Mouse (Mus musculus) heart, postnatal 0 days (tissue): ENCODE results near the gene Glod4. TPM values are rescaled to one million over a fixed set of nuclear protein-coding genes. Genes with fewer than 3 reads are reported as not detected.

Source experiments
- ATAC-seq: fragments of 200-750 bp; cut with Nextera tagmentation; 2 replicates; pipeline ENCODE4 v1.8.0; 2017; ENCODE audit warnings: low read depth, moderate number of reproducible peaks, moderate library complexity; ENCODE audit not compliant: insufficient read depth
- DNase-seq: peaks from one replicate; pipeline ENCODE4 v3.0.0-alpha.2; 2016; ENCODE audit warnings: low spot score
- H3K27ac ChIP-seq: fragments of 300-500 bp; sonication (generic); 2 replicates; pipeline ENCODE4 v1.5.1; 2014; ENCODE audit warnings: low read depth, mild to moderate bottlenecking
- H3K27me3 ChIP-seq: fragments of 300-500 bp; sonication (generic); 2 replicates; pipeline ENCODE4 v1.6.1; 2014; ENCODE audit warnings: low read length, mixed read lengths; ENCODE audit not compliant: control insufficient read depth, insufficient read depth
- H3K36me3 ChIP-seq: fragments of 300-500 bp; sonication (generic); replicated peaks from 2 replicates; pipeline ENCODE4 v1.6.1; 2014; ENCODE audit warnings: low read length, mixed read lengths; ENCODE audit not compliant: control insufficient read depth, insufficient read depth
- H3K4me1 ChIP-seq: fragments of 300-500 bp; sonication (generic); 2 replicates; pipeline ENCODE4 v1.6.1; 2014; ENCODE audit warnings: antibody characterized with exemption; ENCODE audit not compliant: control insufficient read depth, insufficient read depth
- H3K4me2 ChIP-seq: fragments of 300-500 bp; sonication (generic); 2 replicates; pipeline ENCODE4 v1.6.1; 2014; ENCODE audit warnings: low read depth, mild to moderate bottlenecking, low read length, moderate library complexity
- H3K4me3 ChIP-seq: fragments of 300-500 bp; sonication (generic); 2 replicates; pipeline ENCODE4 v1.5.1; 2014; ENCODE audit warnings: low read depth, low read length
- H3K9ac ChIP-seq: fragments of 300-500 bp; sonication (generic); replicated peaks from 2 replicates; pipeline ENCODE4 v1.6.1; 2014; ENCODE audit warnings: low read depth, low read length, mixed read lengths
- H3K9me3 ChIP-seq: fragments of 300-500 bp; sonication (generic); replicated peaks from 2 replicates; pipeline ENCODE4 v1.6.1; 2016; ENCODE audit warnings: low read length; ENCODE audit not compliant: control insufficient read depth
- CTCF ChIP-seq: IDR thresholded peaks from 2 replicates; pipeline ENCODE4 v1.5.1; 2016; ENCODE audit warnings: antibody characterized with exemption, control low read depth, low read depth
- EP300 ChIP-seq: IDR thresholded peaks from 2 replicates; pipeline ENCODE4 v1.6.1; 2016; ENCODE audit warnings: antibody characterized with exemption, low read depth
- WGBS: fragments of 180-500 bp; shearing (Covaris S2); extraction: QIAGEN DNeasy Blood & Tissue Kit; methylation state at CpG from one replicate; pipeline ENCODE4 v1.1.7; 2014; 5-methylcytosine and 5-hydroxymethylcytosine counted together
- polyA plus RNA-seq: library from polyadenylated mRNA; unstranded; fragments of >200 nt; fragmentation: Nextera tagmentation; extraction: Ambion mirVana; gene quantifications from 2 replicates; pipeline ENCODE4 v1.2.1, GENCODE M21; 2015
- total RNA-seq: library from RNA; depleted of rRNA; stranded (reverse); fragments of >200 nt; gene quantifications from 2 replicates; pipeline ENCODE4 v1.2.3, GENCODE M21; 2014; ENCODE audit warnings: low replicate concordance

Gene Glod4
- total and polyA plus RNA-seq, 2 experiments from 2014 or later, result 30.6 to 102 TPM

- H3K4me1 ChIP-seq, result no peaks in the 10 kb centered on the region
- H3K9me3 ChIP-seq, result no peaks in the 10 kb centered on the region
- H3K4me3 ChIP-seq, result no peak overlapping the region
- no peak overlapping the region for H3K9ac ChIP-seq
- H3K36me3 ChIP-seq, result peaks cover 39% of the 10 kb centered on the region
- TF ChIP-seq EP300 (no peak), CTCF (no peak)
- no peaks in the 10 kb centered on the region for H3K27me3 ChIP-seq
- ATAC-seq (no peak), DNase-seq (no peak)
- H3K4me2 ChIP-seq, result no peak overlapping the region
- WGBS, result 78% methylated on average over 13 of the region's 13 CpGs
- H3K27ac ChIP-seq, result no peak overlapping the region
These were observed 33.1 kb downstream of the Glod4 start for GRCm38 (mm10) chr11:76210228-76210985.

GRCm38 (mm10) chr11:76206793-76207192, 36.7 kb downstream of the Glod4 start:
- Histone ChIP-seq H3K4me2 (no peak overlapping the region), H3K9ac (no peak overlapping the region), H3K36me3 (0 out of 2 replicates have a peak, but pooled peaks cover 16% of the 10 kb centered on the region), H3K27ac (no peak overlapping the region), H3K4me1 (no peaks in the 10 kb centered on the region; the same call in 1 of the 2 replicates), H3K9me3 (no peaks in the 10 kb centered on the region), H3K27me3 (no peaks in the 10 kb centered on the region), H3K4me3 (no peak overlapping the region)
- peak; percentile 33 for DNase-seq
- ATAC-seq, result no peak
- WGBS, result 65% methylated on average over 5 of the region's 5 CpGs
- no peak for TF ChIP-seq CTCF
- no peak for TF ChIP-seq EP300

GRCm38 (mm10) chr11:76201761-76202674, 41.5 kb downstream of the Glod4 start:
- Histone ChIP-seq H3K4me2 (peak overlapping the region; percentile 98), H3K4me1 (no peaks in the 10 kb centered on the region; the same call in 1 of the 2 replicates), H3K27ac (no peak overlapping the region), H3K9me3 (no peaks in the 10 kb centered on the region), H3K4me3 (peak overlapping the region; percentile 84), H3K27me3 (no peaks in the 10 kb centered on the region), H3K36me3 (0 out of 2 replicates have a peak, but pooled peaks cover 7% of the 10 kb centered on the region), H3K9ac (peak overlapping the region; percentile 74)
- TF ChIP-seq EP300, result no peak
- TF ChIP-seq CTCF, result no peak
- DNase-seq (peak; percentile 88), ATAC-seq (peak; percentile 98)
- under 1% methylated on average over 85 of the region's 90 CpGs for WGBS

- H3K9me3 ChIP-seq, result no peaks in the 10 kb centered on the region
- H3K4me3 ChIP-seq, result no peak overlapping the region
- no peak overlapping the region for H3K4me2 ChIP-seq
- TF ChIP-seq CTCF, result no peak
- TF ChIP-seq EP300, result no peak
- H3K36me3 ChIP-seq, result no peaks in the 10 kb centered on the region
- WGBS, result 44% methylated on average over 8 of the region's 8 CpGs
- H3K27me3 ChIP-seq, result no peaks in the 10 kb centered on the region
- no peak overlapping the region for H3K9ac ChIP-seq
- H3K27ac ChIP-seq, result no peak overlapping the region
- DNase-seq (no peak), ATAC-seq (no peak)
- H3K4me1 ChIP-seq, result no peaks in the 10 kb centered on the region
These were observed 46.5 kb downstream of the Glod4 start for GRCm38 (mm10) chr11:76196977-76197469.

- H3K9ac ChIP-seq, result no peak overlapping the region
- no peak for DNase-seq
- TF ChIP-seq CTCF (no peak), EP300 (no peak)
- 66% methylated on average over 8 of the region's 8 CpGs for WGBS
- no peak overlapping the region for H3K27ac ChIP-seq
- H3K36me3 ChIP-seq, result no peaks in the 10 kb centered on the region
- ATAC-seq, result no peak
- H3K4me2 ChIP-seq, result no peak overlapping the region
- H3K4me3 ChIP-seq, result no peak overlapping the region
- no peaks in the 10 kb centered on the region for H3K9me3 ChIP-seq
- H3K4me1 ChIP-seq, result no peaks in the 10 kb centered on the region
- no peaks in the 10 kb centered on the region for H3K27me3 ChIP-seq
These were observed 47.1 kb downstream of the Glod4 start for GRCm38 (mm10) chr11:76196275-76196976.
